Mouse (Mus musculus) intestine, postnatal 0 days (tissue): ENCODE results near the gene Parpbp. TPM values are rescaled to one million over a fixed set of nuclear protein-coding genes. Genes with fewer than 3 reads are reported as not detected.

Source experiments
- ATAC-seq: fragments of 200-750 bp; cut with Nextera tagmentation; 2 replicates; pipeline ENCODE4 v1.8.0; 2017; ENCODE audit warnings: mild to moderate bottlenecking, moderate TSS enrichment, moderate library complexity
- H3K27ac ChIP-seq: fragments of 300-500 bp; sonication (generic); 2 replicates; pipeline ENCODE4 v1.5.1; 2014; ENCODE audit warnings: mild to moderate bottlenecking, low read depth, low read length, moderate library complexity
- H3K27me3 ChIP-seq: fragments of 300-500 bp; sonication (generic); replicated peaks from 2 replicates; pipeline ENCODE4 v1.6.1; 2014; ENCODE audit warnings: low read length, mixed read lengths; ENCODE audit not compliant: control insufficient read depth, insufficient read depth
- H3K36me3 ChIP-seq: fragments of 300-500 bp; sonication (generic); 2 replicates; pipeline ENCODE4 v1.6.1; 2014; ENCODE audit warnings: mild to moderate bottlenecking, moderate library complexity; ENCODE audit not compliant: control insufficient read depth, insufficient read depth
- H3K4me1 ChIP-seq: fragments of 300-500 bp; sonication (generic); replicated peaks from 2 replicates; pipeline ENCODE4 v1.6.1; 2014; ENCODE audit warnings: antibody characterized with exemption, low read length, mixed read lengths; ENCODE audit not compliant: control insufficient read depth, insufficient read depth
- H3K4me2 ChIP-seq: fragments of 300-500 bp; sonication (generic); replicated peaks from 2 replicates; pipeline ENCODE4 v1.6.1; 2014; ENCODE audit warnings: low read depth, mild to moderate bottlenecking, moderate library complexity
- H3K4me3 ChIP-seq: fragments of 300-500 bp; sonication (generic); 2 replicates; pipeline ENCODE4 v1.5.1; 2014; ENCODE audit warnings: low read depth, low read length
- H3K9ac ChIP-seq: fragments of 300-500 bp; sonication (generic); 2 replicates; pipeline ENCODE4 v1.6.1; 2014; ENCODE audit warnings: mild to moderate bottlenecking, low read depth, low read length
- H3K9me3 ChIP-seq: fragments of 300-500 bp; sonication (generic); 2 replicates; pipeline ENCODE4 v1.6.1; 2016; ENCODE audit warnings: mixed run types; ENCODE audit not compliant: control insufficient read depth
- CTCF ChIP-seq: sonication (generic); IDR thresholded peaks from 2 replicates; pipeline ENCODE4 v1.5.1; 2016; ENCODE audit warnings: low read depth, mild to moderate bottlenecking, control low read depth, antibody characterized with exemption, moderate library complexity
- WGBS: fragments of 180-500 bp; shearing (Covaris S2); extraction: QIAGEN DNeasy Blood & Tissue Kit; methylation state at CpG from one replicate; pipeline ENCODE4 v1.1.7; 2014; 5-methylcytosine and 5-hydroxymethylcytosine counted together
- polyA plus RNA-seq: library from polyadenylated mRNA; unstranded; fragments of >200 nt; fragmentation: Nextera tagmentation; extraction: Ambion mirVana; gene quantifications from 2 replicates; pipeline ENCODE4 v1.2.1, GENCODE M21; 2015

The Parpbp gene
- polyA plus RNA-seq, 1 experiment from 2014 or later, result 2.1 TPM

DNA sequence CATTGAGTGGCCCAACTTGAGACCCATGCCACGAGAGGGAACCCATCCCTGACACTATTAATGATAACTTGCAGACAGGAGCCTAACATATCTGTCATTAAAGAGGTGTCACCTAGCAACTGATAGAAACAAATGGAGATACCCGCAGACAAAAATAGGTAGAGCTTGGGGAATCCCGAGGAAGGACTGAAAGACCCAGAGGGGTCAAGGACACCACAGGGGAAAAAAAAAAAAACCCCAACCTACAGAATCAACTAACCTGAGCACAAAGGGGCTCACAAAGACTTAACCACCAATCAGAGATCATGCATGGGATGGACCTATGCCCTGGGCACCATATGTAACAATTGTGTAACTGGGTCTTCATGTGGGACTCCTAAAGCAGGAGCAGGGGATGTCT, 79.4 kb downstream of the Parpbp start:
- H3K4me2 ChIP-seq, result no peak overlapping the region
- TF ChIP-seq CTCF, result no peak
- H3K4me1 ChIP-seq, result no peaks in the 10 kb centered on the region
- H3K27ac ChIP-seq, result no peak overlapping the region
- H3K36me3 ChIP-seq, result no peaks in the 10 kb centered on the region
- 72% methylated on average over 3 of the region's 3 CpGs for WGBS
- H3K4me3 ChIP-seq, result no peak overlapping the region
- no peak for ATAC-seq
- no peaks in the 10 kb centered on the region for H3K27me3 ChIP-seq
- no peak overlapping the region for H3K9ac ChIP-seq
- H3K9me3 ChIP-seq, result no peaks in the 10 kb centered on the region

DNA sequence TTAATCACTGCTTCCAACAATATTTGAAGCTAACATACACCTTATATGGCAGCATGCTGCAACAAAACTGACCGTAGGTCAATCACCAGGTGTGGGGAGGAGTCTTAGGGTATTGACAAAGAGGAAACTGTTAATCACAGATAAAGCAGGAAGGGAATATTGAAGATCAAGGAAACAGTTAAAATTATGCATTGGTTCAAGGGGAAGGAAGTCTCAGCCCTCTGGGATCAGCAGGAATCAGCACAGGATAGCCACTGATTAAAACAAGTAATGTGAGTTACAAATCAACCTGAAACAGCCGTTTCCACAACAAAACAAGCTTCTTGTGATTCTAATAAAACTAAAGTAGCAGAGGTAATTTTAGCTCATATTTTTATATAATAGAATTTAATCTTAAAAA, 81.9 kb downstream of the Parpbp start:
- Histone ChIP-seq H3K9ac (no peak overlapping the region), H3K27ac (no peak overlapping the region), H3K36me3 (no peaks in the 10 kb centered on the region), H3K4me2 (no peak overlapping the region), H3K4me3 (no peak overlapping the region), H3K9me3 (no peaks in the 10 kb centered on the region), H3K4me1 (no peaks in the 10 kb centered on the region), H3K27me3 (no peaks in the 10 kb centered on the region)
- no peak for TF ChIP-seq CTCF
- no peak for ATAC-seq
- WGBS, result 52% methylated on average over 2 of the region's 2 CpGs

DNA sequence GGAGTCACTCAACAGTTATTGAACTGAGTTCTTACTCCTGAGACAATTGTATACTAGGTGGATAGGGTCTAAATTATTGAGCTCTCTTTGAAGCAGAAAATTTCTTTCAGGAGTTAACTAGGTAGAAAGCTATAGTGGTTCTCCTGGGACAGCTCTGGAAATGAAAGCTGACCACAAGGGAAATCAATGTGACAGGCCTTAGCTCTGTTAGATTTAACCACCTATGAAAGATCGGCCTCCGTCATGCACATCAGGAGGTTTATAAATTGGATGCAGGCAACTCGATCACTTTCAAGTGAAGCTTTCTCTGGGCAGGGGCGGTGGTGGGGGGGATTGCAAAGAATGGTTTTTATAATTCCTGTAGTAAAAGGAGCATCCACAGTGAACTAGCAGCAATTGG, 83.3 kb downstream of the Parpbp start:
- ATAC-seq, result no peak
- Histone ChIP-seq H3K4me1 (no peaks in the 10 kb centered on the region), H3K4me2 (no peak overlapping the region), H3K36me3 (no peaks in the 10 kb centered on the region), H3K4me3 (no peak overlapping the region), H3K9ac (no peak overlapping the region), H3K27ac (no peak overlapping the region), H3K27me3 (no peaks in the 10 kb centered on the region), H3K9me3 (no peaks in the 10 kb centered on the region)
- no peak for TF ChIP-seq CTCF
- 92% methylated on average over 4 of the region's 4 CpGs for WGBS

DNA sequence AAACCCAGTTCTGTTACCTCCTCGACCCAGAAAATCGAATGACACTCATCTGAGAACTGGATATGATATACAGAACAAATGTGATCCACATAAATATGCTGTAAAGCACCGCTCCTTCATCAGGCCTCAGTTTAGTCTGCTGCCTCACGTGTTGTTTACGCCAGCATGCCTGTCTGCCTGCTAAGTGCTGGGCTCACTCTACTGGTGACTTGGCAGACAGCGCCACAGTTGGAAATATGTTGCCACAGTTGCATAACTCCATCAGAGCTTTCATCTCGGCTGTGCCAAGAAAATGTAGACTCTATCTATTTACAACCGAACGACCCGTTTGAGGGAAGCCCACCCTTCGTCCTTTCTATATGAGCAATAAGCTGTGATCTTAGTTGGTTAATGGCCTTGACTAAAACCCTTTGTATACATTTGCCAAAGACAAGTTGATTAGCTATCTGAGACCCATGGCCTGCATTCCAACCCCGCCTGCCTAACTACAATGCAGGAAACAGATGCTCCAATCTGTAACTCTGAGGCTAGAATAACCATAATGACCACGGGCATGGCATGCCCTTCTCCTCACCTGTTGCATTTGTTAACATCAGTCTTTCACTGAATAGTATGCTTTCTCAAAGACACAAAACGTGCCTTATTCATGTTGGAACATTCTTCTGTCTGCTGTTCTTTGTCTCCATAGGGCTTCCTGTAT, 89.6 kb downstream of the Parpbp start:
- peak; percentile 49 for TF ChIP-seq CTCF
- H3K4me2 ChIP-seq, result no peak overlapping the region
- H3K27me3 ChIP-seq, result no peaks in the 10 kb centered on the region
- no peak overlapping the region for H3K27ac ChIP-seq
- H3K9me3 ChIP-seq, result no peaks in the 10 kb centered on the region
- H3K9ac ChIP-seq, result no peak overlapping the region
- ATAC-seq, result no peak
- H3K4me1 ChIP-seq, result no peaks in the 10 kb centered on the region
- no peaks in the 10 kb centered on the region for H3K36me3 ChIP-seq
- WGBS, result 39% methylated on average over 14 of the region's 14 CpGs
- H3K4me3 ChIP-seq, result no peak overlapping the region

DNA sequence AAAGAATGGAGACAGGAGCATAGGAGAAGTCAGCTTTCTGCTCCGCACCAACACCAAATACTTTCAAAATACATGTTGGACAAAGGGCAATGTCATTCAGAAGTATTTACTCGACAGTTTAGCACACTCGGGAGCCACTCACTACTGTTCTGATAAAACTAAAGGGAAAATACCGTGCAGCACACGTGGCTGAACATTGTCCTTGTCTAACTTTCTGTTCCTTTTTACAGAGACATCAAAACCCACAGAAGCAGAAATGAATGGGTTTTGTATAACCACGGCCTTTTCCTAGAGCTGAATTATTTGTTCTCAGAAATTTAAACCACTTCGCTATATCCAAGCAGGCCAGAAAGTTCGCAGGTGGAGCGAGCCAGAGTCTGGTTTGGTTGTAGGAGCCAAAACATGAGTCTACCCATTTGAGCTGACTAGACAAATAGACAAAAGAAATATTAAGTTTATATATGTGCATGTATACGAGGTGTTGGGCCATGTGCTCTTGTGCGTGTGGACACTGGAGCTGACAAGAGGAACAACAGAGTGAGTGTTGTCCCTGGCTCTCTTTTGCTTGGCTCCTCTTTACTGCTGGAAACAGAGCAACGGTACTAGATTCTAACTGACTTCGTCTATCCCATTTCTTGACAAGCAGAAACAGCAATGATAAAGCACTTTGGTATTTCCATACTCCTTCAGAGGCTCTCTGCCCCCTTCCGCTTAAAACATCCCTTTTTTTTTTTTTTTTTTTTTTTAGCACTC, 92.3 kb downstream of the Parpbp start:
- no peaks in the 10 kb centered on the region for H3K4me1 ChIP-seq
- ATAC-seq, result no peak
- H3K27ac ChIP-seq, result no peak overlapping the region
- H3K9ac ChIP-seq, result no peak overlapping the region
- no peaks in the 10 kb centered on the region for H3K36me3 ChIP-seq
- no peaks in the 10 kb centered on the region for H3K9me3 ChIP-seq
- TF ChIP-seq CTCF, result no peak
- no peaks in the 10 kb centered on the region for H3K27me3 ChIP-seq
- H3K4me3 ChIP-seq, result no peak overlapping the region
- 66% methylated on average over 14 of the region's 14 CpGs for WGBS
- no peak overlapping the region for H3K4me2 ChIP-seq

DNA sequence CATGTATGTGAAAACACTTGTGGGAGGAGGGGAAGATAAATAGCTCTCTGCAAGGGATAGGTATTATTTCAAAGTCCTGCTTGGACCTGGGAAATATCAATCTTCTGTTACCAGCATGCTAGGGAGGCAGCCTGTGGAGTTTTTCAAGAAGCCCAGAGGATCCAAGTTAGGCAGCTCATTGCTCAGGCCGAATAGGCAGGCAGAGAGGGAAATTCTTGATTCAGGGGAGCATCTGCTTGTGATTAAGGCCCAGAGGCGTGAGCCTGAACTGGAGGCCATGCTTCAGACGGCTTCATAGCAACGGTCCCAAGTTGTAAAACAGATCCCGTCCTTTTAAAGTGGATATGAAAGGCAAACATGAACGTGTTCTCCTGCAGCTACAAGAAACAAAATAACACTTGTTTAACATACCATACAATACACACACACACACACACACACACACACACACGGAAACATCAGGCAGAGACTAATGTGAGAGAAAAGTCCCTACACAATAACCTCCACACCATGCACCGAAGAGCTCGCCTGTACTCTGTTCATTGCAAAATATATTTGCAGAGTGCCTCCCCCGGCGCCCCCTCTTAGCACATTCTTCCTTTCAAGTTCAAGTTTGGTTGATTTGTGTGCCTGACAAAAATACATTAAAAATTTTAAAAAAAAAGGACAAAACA, 100.5 kb downstream of the Parpbp start:
- 58% methylated on average over 11 of the region's 11 CpGs for WGBS
- Histone ChIP-seq H3K4me2 (no peak overlapping the region), H3K27me3 (no peaks in the 10 kb centered on the region), H3K36me3 (no peaks in the 10 kb centered on the region), H3K27ac (no peak overlapping the region), H3K9me3 (no peaks in the 10 kb centered on the region), H3K4me3 (no peak overlapping the region), H3K9ac (no peak overlapping the region), H3K4me1 (no peaks in the 10 kb centered on the region)
- ATAC-seq, result no peak
- no peak for TF ChIP-seq CTCF
